Mouse (Mus musculus) left cerebral cortex, adult 11 months (tissue): ENCODE results near the gene Krt15.

Experiments used
- DNase-seq: peaks from one replicate; pipeline ENCODE4 v3.0.0; 2022; ENCODE audit warnings: low spot score

Krt15 gene

DNA sequence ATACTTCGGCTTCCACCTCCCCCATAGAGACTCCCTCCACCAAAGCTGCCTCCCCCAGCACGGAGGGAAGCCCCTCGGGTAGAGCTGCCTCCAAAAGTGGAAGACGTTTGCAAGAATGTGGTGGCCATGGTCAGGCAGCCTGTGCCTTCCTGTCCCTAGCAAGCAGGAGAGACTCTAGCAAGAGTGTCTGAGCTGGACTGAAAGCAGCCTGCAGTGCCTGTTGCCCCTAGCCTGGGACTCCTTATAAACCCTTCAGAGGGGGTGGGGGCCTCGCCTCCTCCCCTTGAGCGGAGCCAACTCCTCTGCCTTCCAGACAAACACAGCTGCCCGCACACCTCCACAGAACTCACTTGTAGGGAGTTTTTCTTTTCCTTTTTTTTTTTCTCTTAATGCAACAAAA, at the start of gene Krt15:
Krt15 (minus strand) TSS at position 198 of the 400 bp plus-strand sequence.
- DNase-seq: no peak

DNA sequence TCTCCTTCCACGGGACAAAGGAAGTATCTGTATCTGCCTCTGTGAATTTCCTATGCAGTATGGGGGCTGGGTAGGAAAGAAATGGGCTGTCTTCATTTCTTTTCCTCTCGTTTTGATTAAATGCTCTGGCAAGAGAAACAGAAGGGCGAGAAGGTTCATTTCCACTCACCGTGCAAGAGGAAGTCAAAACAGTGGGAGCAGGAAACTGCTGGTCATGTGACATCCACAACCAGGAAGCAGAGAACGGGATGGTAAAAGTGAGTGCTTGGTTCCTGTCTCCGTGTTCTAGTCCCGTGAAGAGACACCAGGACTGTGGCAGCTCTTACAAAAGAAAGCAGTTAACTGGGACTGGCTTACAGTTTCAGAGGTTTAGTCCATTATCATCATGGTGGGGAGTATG, 46.0 kb upstream of the Krt15 start:
- DNase-seq: no peak

DNA sequence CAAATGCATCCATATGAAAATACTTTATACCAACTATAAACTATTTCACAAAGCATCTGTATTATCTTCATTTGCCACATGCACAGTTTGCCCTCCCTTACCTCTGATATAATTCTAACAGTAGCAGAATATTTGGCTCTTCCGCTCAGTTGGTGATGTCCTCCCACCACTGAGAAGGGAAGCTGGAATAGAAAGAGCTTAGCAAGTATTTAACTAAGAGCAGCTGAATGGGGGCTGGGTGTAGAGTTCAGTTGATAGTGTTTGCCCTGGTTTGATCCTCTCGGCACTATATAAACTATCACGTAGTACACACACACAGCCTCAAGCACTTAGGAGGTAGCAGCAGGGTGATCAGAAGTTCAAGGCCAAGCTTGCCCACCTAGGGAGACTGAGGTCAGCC, 43.5 kb upstream of the Krt15 start:
- DNase-seq: no peak

DNA sequence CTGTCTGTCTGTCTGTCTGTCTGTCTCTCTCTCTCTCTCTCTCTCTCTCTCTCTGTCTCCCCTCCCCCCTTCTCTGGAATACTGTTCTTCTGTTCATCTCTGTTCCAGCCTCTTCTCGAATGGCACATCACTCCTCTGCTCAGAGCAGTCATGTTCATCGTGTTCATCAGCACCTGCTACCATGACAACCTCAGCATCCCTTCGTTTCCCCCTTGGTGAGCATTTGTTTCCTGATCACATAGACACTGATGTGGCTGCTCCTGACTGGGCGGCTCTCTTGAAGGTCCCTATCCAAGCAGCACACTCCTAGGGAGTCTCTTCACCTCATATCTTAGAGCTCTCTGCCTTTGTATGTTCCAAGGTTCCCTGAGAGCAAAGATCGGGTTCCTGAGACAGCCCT, 42.6 kb upstream of the Krt15 start:
- DNase-seq: no peak

DNA sequence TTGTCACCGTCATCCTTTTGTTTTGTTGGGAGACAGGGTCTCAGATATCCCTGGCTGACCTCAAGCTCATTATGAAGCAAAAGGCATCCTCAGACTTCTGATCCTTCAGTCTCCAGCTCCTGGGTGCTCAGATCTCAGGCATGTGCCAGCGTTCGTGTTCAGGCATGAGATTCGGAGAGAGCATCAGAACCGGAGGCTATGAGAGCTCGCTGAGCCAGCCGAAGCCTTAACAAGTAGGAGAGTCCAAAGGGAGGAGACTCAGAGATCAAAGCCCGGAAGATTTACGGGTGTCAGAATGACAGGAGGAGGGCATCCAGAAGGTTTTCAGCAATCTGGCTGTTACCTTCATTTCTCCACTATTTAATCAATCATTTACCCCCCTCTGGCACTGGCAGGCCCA, 41.1 kb upstream of the Krt15 start:
- DNase-seq: no peak

DNA sequence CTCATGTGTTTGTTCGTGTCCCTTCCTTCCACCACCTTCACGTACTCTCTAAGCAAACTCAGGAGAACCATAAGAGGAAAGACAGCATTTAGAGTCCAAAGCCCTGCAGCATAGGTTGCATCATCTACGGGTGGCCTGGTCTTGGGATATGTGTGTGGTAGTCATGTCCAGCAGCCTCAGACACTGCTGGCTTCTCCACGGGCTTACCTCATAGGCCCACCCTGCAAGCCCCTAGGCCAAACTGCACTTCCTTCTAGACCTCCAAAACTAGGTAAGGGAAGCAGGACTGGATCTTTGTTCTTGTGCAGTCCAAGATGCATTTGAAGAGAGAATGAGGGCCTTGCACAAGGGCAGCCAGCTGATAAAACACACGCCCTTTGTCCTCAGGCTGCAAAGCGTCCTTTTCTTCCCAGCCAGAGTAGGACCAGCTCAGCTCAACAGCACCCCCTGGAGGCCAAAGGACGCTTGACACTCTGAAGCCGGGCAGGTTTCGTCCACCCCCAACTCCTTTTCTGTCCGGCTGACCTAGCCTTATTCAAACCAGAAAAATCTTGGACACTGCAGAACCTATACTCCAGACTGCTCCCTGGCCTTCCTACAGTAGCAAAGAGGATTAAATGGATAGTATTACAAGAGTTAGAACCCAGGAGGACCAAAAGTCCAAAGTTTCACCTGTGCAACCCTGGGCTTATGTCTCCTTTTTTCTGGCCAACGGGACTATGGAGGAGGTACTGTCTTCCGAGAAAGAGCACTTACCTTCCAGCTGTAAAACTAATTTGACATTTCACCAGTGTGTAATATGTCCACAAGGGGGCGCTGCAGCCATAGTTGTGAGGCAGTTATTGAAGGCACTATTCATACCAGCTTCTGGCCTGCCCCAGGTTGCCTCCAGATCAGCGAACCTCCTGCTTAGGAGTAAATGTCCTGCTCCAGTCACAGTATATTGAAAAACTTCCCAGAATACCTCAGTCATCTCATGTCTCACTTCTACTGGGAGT, 33.3 kb upstream of the Krt15 start:
- peak; percentile 37 for DNase-seq

DNA sequence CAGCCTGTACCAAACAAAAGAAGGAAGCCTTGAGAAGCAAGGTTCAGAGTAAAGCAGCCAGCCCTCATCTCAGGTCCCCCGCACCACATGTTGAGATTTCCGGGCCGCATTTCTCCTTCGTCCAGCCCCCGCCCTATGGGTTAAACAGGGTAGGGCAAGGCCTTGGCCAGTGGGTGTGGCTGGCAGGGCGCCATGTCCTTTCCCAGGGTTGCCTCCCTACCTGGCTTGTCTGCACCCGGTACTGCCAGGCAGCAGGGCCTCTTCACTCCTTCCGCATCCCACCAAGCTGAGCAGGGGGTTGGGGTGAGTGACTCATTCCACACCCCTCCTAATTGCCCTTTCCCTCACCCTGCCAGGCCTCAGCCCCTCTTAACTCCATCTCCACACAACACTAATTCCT, 32.3 kb upstream of the Krt15 start:
- DNase-seq: no peak

DNA sequence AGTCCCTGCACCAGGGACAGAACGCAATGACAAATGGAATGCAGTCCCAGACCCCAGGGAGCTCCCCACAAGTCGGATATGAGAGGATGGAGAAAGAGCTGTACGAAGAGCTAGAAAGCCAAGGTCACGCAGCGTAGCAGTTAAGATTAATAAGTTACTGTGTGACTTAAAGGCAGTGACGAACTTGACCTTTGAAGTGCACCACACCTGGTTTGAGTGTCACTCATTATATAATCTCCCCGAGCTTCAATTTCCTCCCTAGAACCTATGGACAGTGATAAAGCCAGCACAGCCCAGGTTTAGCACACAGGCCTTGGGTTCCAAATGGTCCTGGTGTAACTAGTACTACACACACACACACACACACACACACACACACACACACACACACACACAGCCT, 28.7 kb upstream of the Krt15 start:
- no peak for DNase-seq

DNA sequence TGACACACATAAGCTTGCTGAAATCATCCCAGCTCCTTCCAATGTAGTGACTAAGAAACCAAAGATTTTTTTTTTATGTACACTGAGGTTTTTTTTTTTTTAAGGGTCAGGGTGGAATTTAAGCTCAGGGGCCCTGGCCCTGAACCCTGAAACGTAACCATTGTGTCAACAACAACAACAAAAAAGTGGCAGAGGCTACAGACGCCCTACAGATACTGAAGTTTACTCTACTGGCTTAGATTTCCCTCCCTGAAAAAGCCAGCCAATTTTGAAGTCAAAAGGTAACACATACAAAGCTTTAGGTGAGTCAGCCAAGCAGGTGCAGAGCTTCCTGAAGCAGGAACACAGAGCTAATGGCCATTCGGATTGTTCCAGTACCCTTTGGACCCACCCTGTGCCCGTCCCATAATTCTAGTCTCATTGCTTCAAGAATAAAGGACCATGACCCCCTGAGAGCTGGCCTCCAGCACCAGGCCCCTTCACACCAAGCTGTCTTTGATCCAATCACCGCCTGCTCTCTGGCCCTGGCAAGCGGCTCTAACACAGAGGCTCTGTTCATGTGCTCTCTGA, 22.3 kb upstream of the Krt15 start:
- no peak for DNase-seq

DNA sequence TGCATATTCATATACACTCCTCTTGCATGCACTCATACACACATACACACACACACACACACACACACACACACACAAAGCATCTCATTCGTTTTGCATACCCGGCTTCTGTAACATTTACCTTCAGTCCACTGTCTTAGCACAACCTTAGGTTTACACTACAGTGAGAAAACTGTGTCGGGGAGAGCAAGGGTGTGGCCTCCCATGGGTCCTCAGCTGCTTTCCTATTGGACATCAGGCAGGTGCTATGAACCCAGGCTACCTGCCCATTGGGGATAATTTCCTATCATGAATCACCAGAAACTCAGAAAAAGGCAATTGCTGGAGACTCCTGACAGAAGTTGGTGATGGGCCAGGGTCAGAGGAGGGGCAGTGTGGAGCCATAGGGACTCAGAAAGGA, 21.6 kb upstream of the Krt15 start:
- no peak for DNase-seq

DNA sequence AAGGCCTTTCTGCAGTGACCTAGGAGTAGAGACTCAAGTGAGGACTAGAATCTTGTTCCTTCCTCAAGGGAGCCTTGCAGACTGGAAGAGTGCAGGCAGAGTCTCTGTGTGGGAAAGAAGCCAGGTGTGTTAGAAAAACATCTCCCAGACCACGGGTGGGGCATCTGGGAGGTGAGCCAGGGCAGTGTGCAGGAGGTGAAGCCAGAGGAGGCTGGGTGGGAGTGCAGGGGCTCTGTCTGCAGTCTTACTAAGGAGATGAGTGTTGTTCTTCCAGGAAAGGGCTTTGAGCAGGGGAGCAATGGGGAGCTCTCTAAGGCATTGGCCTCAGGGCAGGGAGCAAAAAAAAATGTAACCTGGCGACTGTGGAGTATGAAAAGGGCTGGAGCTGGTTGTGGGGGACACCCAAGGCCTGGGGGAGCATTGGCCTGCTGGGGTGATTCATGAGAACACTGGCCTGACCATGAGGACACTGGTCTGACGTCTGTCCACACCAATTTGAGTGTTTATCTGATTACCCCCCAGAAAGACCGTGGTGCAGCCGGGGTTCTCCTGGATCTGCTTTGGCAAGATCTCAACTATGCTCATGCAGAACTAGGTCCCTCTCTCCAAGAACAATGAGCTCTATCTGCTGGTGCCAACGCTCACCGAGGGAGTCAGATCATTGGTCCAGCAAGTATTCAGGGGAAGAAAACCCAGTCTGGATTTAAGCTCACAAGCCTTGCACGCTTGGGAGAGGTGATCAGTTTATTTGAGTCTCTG, 19.9 kb upstream of the Krt15 start:
- no peak for DNase-seq

DNA sequence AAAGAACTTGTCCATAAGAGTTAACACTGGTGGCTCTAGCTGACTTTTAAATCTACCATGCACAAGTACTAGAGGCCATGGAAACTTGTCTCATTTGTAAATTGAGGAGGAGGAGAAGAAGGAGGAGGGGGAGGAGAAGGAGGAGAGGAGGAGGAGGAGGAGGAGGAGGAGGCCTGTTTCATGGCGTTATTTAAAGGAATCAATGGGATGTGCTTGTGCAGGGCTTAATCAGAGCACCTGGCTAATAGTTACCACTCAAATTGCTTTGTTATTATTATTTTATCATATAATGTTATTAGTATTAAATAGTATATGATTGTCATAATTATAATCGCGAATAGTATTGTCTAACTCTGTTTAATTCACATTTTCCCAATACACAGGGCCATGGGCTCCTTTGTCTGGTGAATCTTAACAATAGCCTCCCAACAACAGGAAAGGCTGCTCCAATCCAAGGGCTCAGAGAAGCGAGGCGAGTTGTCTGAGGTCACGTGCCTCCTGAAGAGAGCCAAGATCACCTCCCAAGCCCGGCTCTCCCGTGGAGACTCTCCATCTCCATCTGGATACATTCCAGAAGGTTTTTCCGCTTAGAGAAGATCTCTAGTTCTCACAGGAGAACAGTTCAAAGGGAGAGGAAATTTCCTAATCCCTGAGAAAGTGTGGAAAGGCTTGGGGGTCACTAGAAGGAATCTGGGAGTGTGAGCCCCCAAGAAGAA, 13.0 kb upstream of the Krt15 start, which contains the start of gene Krt19:
Krt19 (minus strand) TSS at position 51 of the 716 bp plus-strand sequence.
- DNase-seq: no peak

DNA sequence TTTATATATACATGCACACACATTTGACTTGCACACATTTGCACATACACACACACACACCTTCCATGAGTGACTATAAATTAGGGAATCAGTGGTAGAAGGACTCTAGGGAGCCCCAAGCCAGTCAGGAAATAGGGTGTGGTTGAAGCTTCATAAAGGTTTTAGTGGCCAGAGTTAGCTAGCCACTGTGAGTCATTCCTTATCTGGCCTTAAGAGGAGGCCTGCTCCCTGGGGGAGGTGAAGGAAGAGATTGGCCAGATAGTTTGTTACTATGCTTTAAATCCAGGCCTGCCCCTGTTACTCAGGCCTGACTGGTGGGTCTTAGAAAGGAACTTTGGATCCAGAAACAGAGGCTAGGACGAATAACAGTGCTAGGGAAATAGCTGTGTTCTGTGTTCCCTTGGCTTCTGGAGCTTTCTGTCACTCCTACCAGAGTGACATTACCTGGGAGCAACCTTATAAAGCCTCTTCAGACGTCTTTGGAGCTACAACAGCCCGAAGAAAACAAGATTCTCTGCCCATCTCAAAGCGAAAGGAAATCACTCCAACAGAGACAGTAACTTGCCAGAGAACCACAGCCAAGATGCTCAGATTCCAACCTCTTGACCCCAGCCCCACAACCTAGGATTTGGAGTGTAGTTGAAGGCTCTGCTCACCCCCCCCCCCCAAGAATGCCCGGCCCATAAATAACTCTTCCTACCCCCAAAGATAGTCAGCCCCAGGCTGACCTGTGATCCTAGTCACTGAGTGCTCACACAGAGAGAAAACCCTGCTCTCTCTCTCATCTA, 12.0 kb upstream of the Krt15 start:
- DNase-seq: no peak

DNA sequence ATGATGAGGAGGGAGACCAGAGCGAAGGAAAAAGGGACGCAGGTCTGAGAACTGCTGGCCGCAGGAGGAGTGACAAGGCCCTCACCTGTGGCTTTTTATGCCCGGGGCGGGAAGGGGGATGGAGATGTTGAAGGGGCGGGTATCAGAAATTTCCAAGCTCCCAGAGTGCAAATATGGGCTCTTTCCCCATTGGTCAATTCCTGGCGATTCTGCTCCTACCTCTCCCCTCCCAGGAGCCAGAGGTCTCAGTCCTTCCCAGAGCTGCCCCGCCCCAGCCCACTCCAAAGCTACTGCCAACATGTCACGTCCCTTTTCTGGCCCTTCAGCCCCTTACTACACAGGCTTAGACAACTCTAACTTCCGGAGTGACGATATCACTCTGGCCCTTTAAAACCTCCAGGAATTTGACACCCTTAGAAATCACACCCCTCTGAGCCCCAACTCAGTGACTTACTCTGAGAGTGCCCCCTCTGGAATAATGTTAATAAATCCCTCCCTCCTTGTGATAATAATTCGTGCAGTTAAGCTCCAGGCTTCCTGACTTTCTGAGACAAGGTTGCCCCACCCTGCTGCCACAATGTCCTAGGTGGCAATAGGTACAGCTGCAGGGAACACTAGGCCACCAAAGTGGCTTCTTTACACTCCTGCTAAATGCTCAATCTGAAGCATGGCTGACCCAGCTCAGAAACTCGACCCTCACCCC, 10.3 kb upstream of the Krt15 start:
- no peak for DNase-seq

DNA sequence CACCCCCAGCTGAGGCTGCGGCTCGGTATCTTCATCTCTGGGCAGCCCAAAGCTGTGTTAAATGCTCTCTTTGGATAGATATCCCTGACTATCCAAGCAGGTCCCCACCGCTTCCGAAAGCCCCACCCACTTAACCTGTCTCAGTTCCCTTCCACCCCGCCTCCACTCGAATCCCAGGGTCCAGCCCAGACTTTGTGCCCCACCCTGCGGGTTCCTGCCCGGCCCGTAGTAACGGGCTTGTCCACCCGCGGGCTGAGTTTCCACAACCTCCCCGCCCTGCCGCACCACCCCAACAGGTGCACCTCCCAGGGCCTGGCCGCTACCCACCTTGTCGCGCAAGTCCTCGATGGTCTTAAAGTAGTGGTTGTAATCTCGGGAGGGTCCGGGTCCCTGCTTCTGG, 9.4 kb upstream of the Krt15 start:
- DNase-seq: no peak

DNA sequence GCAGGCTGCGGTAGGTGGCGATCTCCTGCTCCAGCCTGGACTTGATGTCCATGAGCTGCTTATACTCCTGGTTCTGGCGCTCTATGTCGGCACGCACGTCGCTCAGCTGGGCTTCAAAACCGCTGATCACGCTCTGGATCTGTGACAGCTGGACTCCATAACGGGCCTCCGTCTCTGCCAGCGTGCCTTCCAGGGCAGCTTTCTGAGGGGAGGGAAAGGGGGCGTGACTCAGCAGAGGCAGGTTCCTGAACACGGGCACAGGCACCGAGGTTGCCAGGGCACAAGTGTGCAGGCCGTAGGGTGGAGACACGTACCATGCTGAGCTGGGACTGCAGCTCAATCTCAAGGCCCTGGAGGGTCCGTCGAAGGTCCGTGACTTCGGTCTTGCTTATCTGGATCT, 5.2 kb upstream of the Krt15 start:
- DNase-seq: no peak

DNA sequence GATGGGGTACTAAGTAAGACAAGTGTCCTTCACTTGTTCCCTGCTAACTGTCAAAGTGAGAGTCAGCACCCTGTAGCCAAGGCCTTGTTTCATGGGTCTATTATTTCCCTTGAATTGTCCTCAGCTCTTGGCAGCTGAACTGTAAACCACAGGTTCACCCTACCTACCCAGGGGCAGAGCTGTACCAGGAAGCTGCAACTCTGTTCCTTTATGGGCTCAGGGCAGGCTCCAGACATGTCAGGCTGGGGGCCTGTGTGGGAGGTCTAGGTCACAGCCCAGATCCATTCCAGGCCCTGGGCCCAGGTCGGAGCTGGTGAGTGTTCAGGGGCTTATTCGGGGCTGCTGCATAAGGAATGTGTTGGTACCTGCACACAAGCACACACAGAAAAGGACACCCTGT, 3.7 kb upstream of the Krt15 start:
- DNase-seq: no peak

DNA sequence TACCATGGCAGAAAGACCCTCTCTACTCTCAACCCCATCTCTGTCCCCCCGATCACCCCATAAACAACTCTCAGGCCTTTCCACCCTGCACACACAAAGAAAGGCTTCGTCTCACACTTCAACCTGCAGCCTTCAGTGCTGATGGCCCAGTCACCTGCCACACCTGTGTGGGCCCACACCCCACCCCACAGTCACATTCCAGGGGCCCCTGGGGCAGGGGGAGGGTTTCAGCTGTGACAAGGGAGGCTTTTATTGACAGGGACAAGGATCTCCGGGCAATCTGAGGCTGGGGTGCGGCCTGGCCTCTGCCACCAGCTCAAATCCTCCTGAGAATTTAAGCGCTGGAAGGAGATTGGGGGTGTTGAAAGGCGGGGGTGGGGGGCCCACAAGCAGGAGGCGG, 3.1 kb upstream of the Krt15 start:
- DNase-seq: no peak

DNA sequence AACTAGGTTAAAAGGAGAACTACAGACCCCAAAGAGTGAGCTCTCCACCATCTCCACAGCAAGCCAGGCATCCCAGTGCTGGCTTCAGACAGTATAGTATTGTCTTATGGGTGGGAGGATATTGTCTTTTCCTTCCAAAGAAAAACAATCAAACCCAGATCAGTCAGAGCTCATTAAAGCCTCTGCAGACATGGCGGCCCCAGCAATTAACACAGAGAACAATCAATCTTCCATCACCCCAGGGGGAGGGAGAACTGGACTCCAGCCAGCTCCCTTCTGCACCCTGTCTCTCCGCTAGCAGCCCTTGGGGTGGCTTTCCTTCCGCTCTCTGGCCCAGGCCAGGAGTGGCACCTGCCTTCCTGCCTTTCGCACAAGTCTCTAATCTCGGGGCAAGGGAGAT, 2.0 kb upstream of the Krt15 start:
- DNase-seq: no peak

DNA sequence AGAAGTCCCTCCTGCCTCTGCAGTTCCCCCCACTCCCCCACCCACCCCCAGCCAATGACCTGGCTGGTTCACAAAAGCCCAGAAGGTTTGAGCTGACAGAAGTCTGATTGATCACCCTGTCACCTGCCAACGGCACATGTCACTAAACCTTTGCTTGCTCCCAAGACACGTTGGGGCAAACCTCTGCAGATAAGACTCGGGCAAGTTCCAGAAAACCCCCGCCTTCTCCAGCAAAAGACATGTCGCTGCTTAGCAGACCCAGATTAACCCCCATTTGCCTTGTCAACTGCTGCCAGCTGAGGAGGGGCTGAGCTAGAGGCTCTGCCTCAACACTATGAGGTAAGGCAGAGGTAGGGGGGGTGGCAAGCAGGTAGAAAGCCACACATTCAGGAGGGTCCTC, 831 bp upstream of the Krt15 start:
- no peak for DNase-seq

DNA sequence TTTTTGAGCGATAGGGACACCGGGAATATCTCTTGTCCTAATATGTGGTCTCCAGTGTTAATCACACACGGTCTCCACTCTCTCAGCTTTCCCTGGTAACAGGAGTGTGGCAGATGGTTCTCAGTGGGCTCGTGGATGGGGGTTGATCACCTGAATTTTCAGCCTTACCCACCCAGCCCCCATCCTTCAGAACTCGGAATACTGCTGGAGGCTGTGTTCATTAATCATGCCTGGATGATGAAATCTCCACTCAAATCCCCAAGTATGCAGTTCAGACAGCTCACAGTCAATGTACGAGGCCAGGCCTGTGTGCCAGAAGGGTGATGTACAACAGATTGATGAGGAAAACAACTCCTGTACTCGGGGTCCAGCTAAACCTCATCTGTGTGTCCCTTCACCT, 10.8 kb downstream of the Krt15 start:
- DNase-seq: no peak
